Comparison of ENCODE assay signal across 15 mouse cellular contexts in the genomic region with DNA sequence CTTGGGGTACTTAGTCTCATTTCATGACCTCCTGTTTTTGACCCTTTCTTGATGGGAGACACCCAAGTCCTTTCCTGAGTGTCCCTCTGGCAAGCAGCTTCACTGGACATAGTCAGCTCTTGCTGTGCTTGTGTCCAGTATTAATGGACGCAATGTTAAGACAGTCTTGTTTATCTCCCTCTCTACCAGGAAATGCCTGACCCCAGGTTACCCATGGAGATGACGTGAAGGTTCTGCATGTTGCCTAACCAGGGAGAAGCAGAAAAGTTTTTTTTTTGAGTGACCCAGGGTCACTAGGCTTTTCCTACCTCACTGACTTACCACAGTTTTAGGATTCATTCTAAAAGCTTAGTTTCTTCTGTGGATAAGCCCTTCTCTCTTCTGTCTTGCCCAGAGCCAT. TPM values are rescaled to one million over a fixed set of nuclear protein-coding genes. Genes with fewer than 3 reads are reported as not detected.
"Had no signal": no experiment of that assay in that cellular context is flagged by ENCODE, and none has a peak within 500 bp of the region (broad histone marks: within the 10 kb centered on the region; RNA-seq: fewer than 3 reads in every experiment).

No protein-coding gene starts in this region.

- H3K4me3 ChIP-seq: kidney, embryonic 15.5 days; left cerebral cortex, adult 2 months; liver, embryonic 13.5 days had no signal

- H3K4me1 ChIP-seq: kidney, embryonic 15.5 days; liver, embryonic 13.5 days had no signal

- H3K9ac ChIP-seq: kidney, embryonic 15.5 days; liver, embryonic 13.5 days; lung, embryonic 14.5 days had no signal

- DNase-seq: kidney, postnatal 10 days; layer of hippocampus, postnatal 36 days; liver, embryonic 13.5 days; lung, embryonic 14.5 days; lung, postnatal 10 days; lung, postnatal 4 days; midbrain, embryonic 14.5 days; thymus, adult 18-20 months; thymus, postnatal 36 days had no signal

- H3K36me3 ChIP-seq: kidney, embryonic 15.5 days; liver, embryonic 13.5 days had no signal

- H3K27me3 ChIP-seq: kidney, embryonic 15.5 days; liver, embryonic 13.5 days had no signal

- H3K9me3 ChIP-seq: kidney, embryonic 15.5 days; liver, embryonic 13.5 days had no signal

- ATAC-seq: inflammation-experienced regulatory T-cells, adult 6 months; intestine, embryonic 16.5 days had no signal

- H3K27ac ChIP-seq: kidney, embryonic 15.5 days; left cerebral cortex, adult 2 months; liver, embryonic 13.5 days had no signal

- H3K4me2 ChIP-seq: kidney, embryonic 15.5 days; liver, embryonic 13.5 days; lung, embryonic 14.5 days; midbrain, embryonic 11.5 days had no signal

RNA-seq across cellular contexts. Expression of a gene that starts 24.8 kb away (rescaled TPM):
- total RNA-seq: megakaryocyte-erythroid progenitor cell, adult 5-6 weeks had no signal
- polyA plus RNA-seq: inflammation-experienced regulatory T-cells, adult 6 months had no signal
